Mouse (Mus musculus): ENCODE results near the gene Dimt1. TPM values are rescaled to one million over a fixed set of nuclear protein-coding genes. Genes with fewer than 3 reads are reported as not detected.
"Not testable (repeated sequence)": the region's sequence is repeated elsewhere in the genome, so short reads cannot be mapped to it uniquely, and the experiment has no call there.

Gene Dimt1
- polyA plus RNA-seq (2014; fragmentation: Nextera tagmentation; extraction: Ambion mirVana) = 48.3 and 56.9 TPM in 2 replicates

DNA sequence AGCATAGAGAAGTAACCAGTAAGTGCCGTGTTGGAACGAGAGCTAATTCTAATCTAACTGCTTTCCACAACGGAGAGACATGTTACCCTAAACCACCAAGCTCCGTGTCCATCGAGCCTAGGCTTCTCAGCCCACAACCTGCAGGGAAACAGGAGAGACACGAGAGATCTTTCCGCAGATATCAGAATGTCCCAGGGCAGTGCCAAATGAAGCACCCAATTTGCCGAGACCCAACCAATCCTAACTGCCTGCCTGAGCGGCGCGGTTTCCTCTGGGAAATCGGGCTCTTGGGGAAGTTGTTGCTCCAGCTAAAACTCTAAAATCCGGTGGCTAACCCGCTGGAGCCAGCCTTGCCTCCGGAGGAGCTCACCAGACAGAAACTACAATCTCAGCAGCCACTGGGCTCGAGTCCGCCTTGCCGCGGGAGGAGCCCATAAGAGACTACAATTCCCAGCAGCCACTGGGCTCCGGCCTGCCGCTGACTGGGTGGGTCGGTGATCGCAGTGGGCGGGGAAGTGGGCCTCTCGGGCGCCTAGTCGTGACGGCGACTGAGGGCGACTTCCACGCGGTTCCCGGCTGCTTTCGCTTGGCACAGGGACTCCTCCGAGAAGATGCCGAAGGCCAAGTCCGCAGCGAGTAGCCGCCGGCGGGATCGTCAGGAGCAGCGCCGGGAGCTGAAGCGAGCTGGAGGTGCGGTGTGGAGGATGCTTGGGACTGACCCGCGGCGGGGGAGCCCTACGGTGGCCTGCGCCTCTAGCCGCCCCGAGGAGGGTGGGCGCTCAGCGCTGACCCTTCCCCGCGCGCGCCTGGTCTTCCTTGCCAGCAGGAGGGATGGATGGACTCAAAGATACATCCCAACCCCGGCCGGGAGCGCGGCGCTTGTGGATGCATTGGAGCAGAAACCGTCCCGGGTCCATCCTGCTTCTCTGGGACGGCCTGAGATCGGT is at the start of gene Dimt1:
Gene Dimt1 (plus strand): TSS at position 534 of the 947 bp plus-strand sequence.
- H3K27ac ChIP-seq (ENCODE audit: low read depth) = peak within 1 kb of the TSS; percentile 91
- peak within 1 kb of the TSS; percentile 83 for H3K4me2 ChIP-seq
- H3K4me3 ChIP-seq (ENCODE audit: low read depth, low read length) = peak within 1 kb of the TSS; percentile 88
- H3K9ac ChIP-seq = peak within 1 kb of the TSS; percentile 87
- under 1% methylated on average over 68 of the region's 68 CpGs for WGBS
- no peaks in the 10 kb centered on the region for H3K27me3 ChIP-seq (ENCODE audit: insufficient read depth, low read length)
- no peak for TF ChIP-seq CTCF (IDR thresholded peaks at IDR 0.05; ENCODE audit: low read depth)
- peaks cover 21% of the 10 kb centered on the region for H3K36me3 ChIP-seq (ENCODE audit: insufficient read depth)
- H3K9me3 ChIP-seq (ENCODE audit: low read depth, low read length) = no peaks in the 10 kb centered on the region
- DNase-seq (peak; percentile 97), ATAC-seq (ENCODE audit: insufficient read depth) (peak; percentile 100)
- 0 out of 2 replicates have a peak, but pooled peaks cover 3% of the 10 kb centered on the region for H3K4me1 ChIP-seq (ENCODE audit: insufficient read depth)

DNA sequence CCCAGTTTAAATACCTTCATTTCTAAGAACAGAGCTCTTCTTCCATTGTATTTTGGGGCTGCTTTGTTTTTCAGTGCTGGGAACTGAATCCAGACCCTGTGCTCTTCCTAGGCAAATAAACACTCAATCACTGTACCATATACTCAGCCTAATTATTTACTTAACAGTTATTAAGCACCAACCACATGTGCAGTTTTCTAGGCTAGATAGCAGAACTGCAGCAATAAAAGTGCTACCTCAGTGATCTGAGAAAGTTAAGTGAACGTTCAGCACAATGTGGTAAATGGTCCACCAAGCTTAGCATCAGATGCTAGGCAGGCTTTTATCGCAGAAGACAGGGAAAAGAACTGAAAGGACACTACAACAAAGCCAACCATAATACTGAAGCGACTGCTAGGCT is 42.3 kb upstream of the Dimt1 start:
- ATAC-seq (ENCODE audit: insufficient read depth) (no peak), DNase-seq (no peak)
- no peak for TF ChIP-seq CTCF (IDR thresholded peaks at IDR 0.05; ENCODE audit: low read depth)
- Histone ChIP-seq H3K9me3 (ENCODE audit: low read depth, low read length) (no peaks in the 10 kb centered on the region), H3K36me3 (ENCODE audit: insufficient read depth) (peaks cover 45% of the 10 kb centered on the region), H3K27me3 (ENCODE audit: insufficient read depth, low read length) (no peaks in the 10 kb centered on the region), H3K4me2 (no peak overlapping the region), H3K9ac (no peak overlapping the region), H3K27ac (ENCODE audit: low read depth) (no peak overlapping the region), H3K4me1 (ENCODE audit: insufficient read depth) (no peaks in the 10 kb centered on the region), H3K4me3 (ENCODE audit: low read depth, low read length) (no peak overlapping the region)
- WGBS = 87% methylated on average over 3 of the region's 3 CpGs

DNA sequence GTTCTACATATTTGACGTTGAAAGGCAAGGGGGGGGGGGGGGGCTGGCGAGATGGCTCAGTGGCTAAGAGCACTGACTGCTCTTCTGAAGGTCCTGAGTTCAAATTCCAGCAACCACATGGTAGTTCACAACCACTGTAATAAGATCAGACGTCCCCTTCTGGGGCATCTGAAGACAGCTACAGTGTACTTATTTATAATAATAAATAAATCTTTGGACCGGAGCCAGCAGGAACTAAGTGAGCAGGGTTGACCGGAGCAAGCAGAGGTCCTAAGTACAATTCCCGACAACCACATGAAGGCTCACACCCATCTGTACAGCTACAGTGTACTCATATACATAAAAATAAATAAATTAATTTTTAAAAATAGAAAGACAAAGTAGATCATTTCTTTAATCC is 41.8 kb upstream of the Dimt1 start:
- not testable (repeated sequence) for DNase-seq; H3K4me3 ChIP-seq (ENCODE audit: low read depth, low read length); ATAC-seq (ENCODE audit: insufficient read depth); H3K4me2 ChIP-seq; H3K9me3 ChIP-seq (ENCODE audit: low read depth, low read length); H3K9ac ChIP-seq; H3K27me3 ChIP-seq (ENCODE audit: insufficient read depth, low read length); H3K27ac ChIP-seq (ENCODE audit: low read depth); H3K4me1 ChIP-seq (ENCODE audit: insufficient read depth)
- peaks cover 45% of the 10 kb centered on the region for H3K36me3 ChIP-seq (ENCODE audit: insufficient read depth)
- 70% methylated on average over 6 of the region's 6 CpGs for WGBS

DNA sequence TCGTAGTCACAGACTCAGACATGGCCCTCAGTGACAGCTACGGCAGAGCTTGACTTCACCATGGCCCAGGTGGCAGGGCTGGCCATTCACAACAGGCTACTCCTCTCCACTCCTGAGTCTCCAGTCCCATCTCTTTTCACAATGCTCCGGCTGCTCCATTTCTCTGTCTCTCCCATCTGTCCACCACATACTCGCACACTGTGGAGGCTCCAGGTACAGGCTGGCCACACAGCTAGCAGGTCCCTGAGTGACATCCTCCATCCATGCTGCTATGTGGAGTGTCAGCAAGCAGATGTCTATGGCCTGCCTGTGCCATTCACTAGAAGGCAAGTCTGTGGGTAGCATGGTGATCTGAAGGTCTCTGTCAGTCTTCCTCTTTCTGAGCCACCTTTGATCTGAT is 39.7 kb upstream of the Dimt1 start:
- Histone ChIP-seq H3K4me2 (no peak overlapping the region), H3K36me3 (ENCODE audit: insufficient read depth) (peaks cover 44% of the 10 kb centered on the region), H3K4me1 (ENCODE audit: insufficient read depth) (no peaks in the 10 kb centered on the region), H3K9me3 (ENCODE audit: low read depth, low read length) (no peaks in the 10 kb centered on the region), H3K9ac (no peak overlapping the region), H3K27ac (ENCODE audit: low read depth) (no peak overlapping the region), H3K4me3 (ENCODE audit: low read depth, low read length) (no peak overlapping the region), H3K27me3 (ENCODE audit: insufficient read depth, low read length) (no peaks in the 10 kb centered on the region)
- WGBS = 92% methylated on average over 4 of the region's 4 CpGs
- TF ChIP-seq CTCF (IDR thresholded peaks at IDR 0.05; ENCODE audit: low read depth) = no peak
- ATAC-seq (ENCODE audit: insufficient read depth) = no peak
- DNase-seq = no peak

DNA sequence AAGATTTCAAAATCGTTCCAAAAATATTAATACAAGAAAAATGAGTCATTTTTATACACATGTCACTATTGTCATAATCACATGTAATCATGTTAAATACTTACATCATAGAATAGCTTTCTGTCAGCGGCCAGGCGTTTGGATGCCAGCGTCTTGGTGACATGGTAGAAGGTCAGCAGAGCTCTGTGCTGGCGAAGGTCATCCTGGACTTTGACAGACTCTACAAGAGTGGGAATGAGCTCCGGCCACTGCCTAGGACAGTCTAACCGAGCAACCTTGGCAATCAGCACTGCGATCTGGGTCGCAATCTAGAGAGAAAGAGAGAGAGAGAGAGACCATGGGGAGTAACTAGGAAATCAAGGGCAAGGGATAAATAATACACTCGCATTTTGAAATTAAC is 36.8 kb upstream of the Dimt1 start:
- Histone ChIP-seq H3K27ac (ENCODE audit: low read depth) (no peak overlapping the region), H3K4me3 (ENCODE audit: low read depth, low read length) (no peak overlapping the region), H3K36me3 (ENCODE audit: insufficient read depth) (peaks cover 44% of the 10 kb centered on the region), H3K9me3 (ENCODE audit: low read depth, low read length) (no peaks in the 10 kb centered on the region), H3K4me1 (ENCODE audit: insufficient read depth) (no peaks in the 10 kb centered on the region), H3K27me3 (ENCODE audit: insufficient read depth, low read length) (no peaks in the 10 kb centered on the region), H3K4me2 (no peak overlapping the region), H3K9ac (no peak overlapping the region)
- WGBS = 93% methylated on average over 10 of the region's 10 CpGs
- no peak for DNase-seq
- no peak for ATAC-seq (ENCODE audit: insufficient read depth)
- no peak for TF ChIP-seq CTCF (IDR thresholded peaks at IDR 0.05; ENCODE audit: low read depth)

DNA sequence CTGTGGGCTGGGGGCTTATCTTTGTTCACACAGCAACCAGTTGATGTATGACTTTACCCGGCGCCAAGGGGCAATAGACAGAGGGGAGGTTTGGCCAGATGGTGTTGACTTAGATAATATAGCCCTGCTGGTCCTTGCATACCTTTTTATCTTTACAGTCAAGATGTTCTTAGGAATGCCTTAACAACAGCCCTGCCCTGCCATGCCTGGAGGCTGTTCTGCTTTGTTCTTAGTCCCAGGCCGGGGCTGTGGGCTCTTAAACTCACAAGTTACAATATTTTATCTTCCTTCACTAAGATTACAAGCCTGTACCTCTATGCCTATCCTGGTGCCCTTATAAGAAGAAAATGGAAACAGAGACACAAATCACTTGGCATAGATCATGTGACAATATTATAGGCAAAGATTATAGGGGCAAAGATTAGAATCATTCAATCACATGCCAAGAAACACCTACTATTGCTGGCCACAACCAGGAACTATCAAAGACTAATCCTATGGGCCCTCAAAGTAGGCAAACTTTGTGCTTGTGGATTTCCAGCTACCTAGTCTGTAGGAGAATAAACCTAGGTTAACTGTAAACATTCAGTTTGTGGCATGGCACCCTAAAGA is 33.7 kb upstream of the Dimt1 start:
- no peak for ATAC-seq (ENCODE audit: insufficient read depth)
- H3K4me1 ChIP-seq (ENCODE audit: insufficient read depth) = no peaks in the 10 kb centered on the region
- no peak overlapping the region for H3K27ac ChIP-seq (ENCODE audit: low read depth)
- no peak for DNase-seq
- H3K27me3 ChIP-seq (ENCODE audit: insufficient read depth, low read length) = no peaks in the 10 kb centered on the region
- WGBS = 27% methylated on average over 3 of the region's 3 CpGs
- no peak for TF ChIP-seq CTCF (IDR thresholded peaks at IDR 0.05; ENCODE audit: low read depth)
- H3K9me3 ChIP-seq (ENCODE audit: low read depth, low read length) = no peaks in the 10 kb centered on the region
- no peak overlapping the region for H3K9ac ChIP-seq
- peaks cover 24% of the 10 kb centered on the region for H3K36me3 ChIP-seq (ENCODE audit: insufficient read depth)
- no peak overlapping the region for H3K4me3 ChIP-seq (ENCODE audit: low read depth, low read length)
- H3K4me2 ChIP-seq = no peak overlapping the region

DNA sequence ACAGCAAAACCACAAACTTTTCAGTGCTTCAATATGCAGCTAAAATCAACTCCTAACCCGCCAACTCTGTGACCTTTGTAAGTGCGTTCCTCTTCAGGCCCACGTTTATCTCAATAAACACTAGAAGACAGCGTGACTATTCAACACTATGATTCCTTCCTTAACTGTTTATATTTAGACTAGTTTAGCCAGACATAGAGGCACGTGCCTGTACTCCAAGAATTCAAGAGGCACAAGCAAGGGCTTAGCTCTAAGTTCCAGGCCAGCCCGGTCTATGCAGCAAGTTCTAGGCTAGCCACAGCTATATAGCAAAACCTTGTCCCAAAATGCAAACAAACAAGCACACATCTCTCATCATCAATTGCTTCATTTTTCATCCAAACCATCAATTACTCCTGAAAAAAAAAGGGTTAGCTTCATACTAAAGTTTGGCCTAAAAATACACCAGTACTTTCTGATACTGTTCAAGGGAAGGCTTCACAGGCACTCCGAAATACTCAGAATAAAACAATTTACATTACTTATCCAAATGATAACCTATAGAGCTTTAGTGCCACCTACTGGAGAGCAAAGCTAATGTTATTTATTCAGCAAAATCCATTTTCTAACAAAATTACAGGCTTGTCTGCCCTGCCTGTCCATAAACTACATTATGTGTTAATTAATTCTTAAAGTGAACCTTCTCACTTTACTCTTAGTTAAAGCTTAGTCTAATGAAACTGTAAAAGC is 28.4 kb upstream of the Dimt1 start:
- Histone ChIP-seq H3K27ac (ENCODE audit: low read depth) (no peak overlapping the region), H3K36me3 (ENCODE audit: insufficient read depth) (peaks cover 40% of the 10 kb centered on the region), H3K27me3 (ENCODE audit: insufficient read depth, low read length) (no peaks in the 10 kb centered on the region), H3K4me2 (no peak overlapping the region), H3K4me1 (ENCODE audit: insufficient read depth) (no peaks in the 10 kb centered on the region), H3K9me3 (ENCODE audit: low read depth, low read length) (no peaks in the 10 kb centered on the region), H3K4me3 (ENCODE audit: low read depth, low read length) (no peak overlapping the region), H3K9ac (no peak overlapping the region)
- TF ChIP-seq CTCF (IDR thresholded peaks at IDR 0.05; ENCODE audit: low read depth) = peak; percentile 56
- DNase-seq = peak; percentile 83
- ATAC-seq (ENCODE audit: insufficient read depth) = no peak
- WGBS = 51% methylated on average over 7 of the region's 7 CpGs

DNA sequence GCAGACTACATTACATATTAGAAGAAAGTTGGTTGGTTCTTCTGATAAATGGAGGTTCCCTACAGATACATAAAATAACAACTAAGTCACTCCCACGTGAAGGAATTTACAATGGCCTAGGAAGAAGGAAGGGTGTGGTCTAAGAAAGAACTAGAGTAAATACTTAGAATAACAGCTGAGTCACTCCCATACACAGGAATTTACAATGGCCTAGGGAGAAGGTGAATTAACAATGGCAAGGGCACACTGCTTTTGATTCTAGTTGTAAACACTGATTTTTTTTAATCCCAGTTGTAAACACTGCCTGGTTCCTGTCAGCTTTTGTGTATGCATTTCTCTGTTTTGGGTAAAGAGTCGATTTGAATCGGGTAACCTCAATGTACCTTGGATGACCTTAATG is 21.0 kb upstream of the Dimt1 start:
- not testable (repeated sequence) for ATAC-seq (ENCODE audit: insufficient read depth); H3K9ac ChIP-seq; H3K4me2 ChIP-seq; H3K4me3 ChIP-seq (ENCODE audit: low read depth, low read length); H3K27me3 ChIP-seq (ENCODE audit: insufficient read depth, low read length); H3K9me3 ChIP-seq (ENCODE audit: low read depth, low read length); DNase-seq; H3K27ac ChIP-seq (ENCODE audit: low read depth); H3K4me1 ChIP-seq (ENCODE audit: insufficient read depth)
- 89% methylated on average over 3 of the region's 3 CpGs for WGBS
- H3K36me3 ChIP-seq (ENCODE audit: insufficient read depth) = peaks cover 29% of the 10 kb centered on the region
